Mouse (Mus musculus) stomach, embryonic 16.5 days (tissue): Measurements from ENCODE around the gene Lrrc59. TPM values are rescaled to one million over a fixed set of nuclear protein-coding genes. Genes with fewer than 3 reads are reported as not detected.

Source experiments
- ATAC-seq: fragments of 200-750 bp; cut with Nextera tagmentation; 2 replicates; pipeline ENCODE4 v1.8.0; 2017; ENCODE audit warnings: moderate number of reproducible peaks, moderate TSS enrichment; ENCODE audit not compliant: insufficient read depth, low FRiP score
- H3K27ac ChIP-seq: fragments of 300-500 bp; sonication (generic); 2 replicates; pipeline ENCODE4 v1.5.1; 2014; ENCODE audit warnings: low read length
- H3K27me3 ChIP-seq: fragments of 300-500 bp; sonication (generic); 2 replicates; pipeline ENCODE4 v1.6.1; 2014; ENCODE audit warnings: low read length, control low read depth, mixed read lengths; ENCODE audit not compliant: control insufficient read depth, insufficient read depth
- H3K36me3 ChIP-seq: fragments of 300-500 bp; sonication (generic); 2 replicates; pipeline ENCODE4 v1.6.1; 2014; ENCODE audit warnings: low read length; ENCODE audit not compliant: control insufficient read depth, insufficient read depth
- H3K4me1 ChIP-seq: fragments of 300-500 bp; sonication (generic); 2 replicates; pipeline ENCODE4 v1.6.1; 2014; ENCODE audit warnings: low read length, control low read depth, mixed read lengths; ENCODE audit not compliant: control insufficient read depth, insufficient read depth
- H3K4me2 ChIP-seq: fragments of 300-500 bp; sonication (generic); 2 replicates; pipeline ENCODE4 v1.6.1; 2014; ENCODE audit warnings: low read depth, low read length, mixed read lengths
- H3K4me3 ChIP-seq: fragments of 300-500 bp; sonication (generic); replicated peaks from 2 replicates; pipeline ENCODE4 v1.5.1; 2014; ENCODE audit warnings: mild to moderate bottlenecking, low read length
- H3K9ac ChIP-seq: fragments of 300-500 bp; sonication (generic); 2 replicates; pipeline ENCODE4 v1.6.1; 2014; ENCODE audit warnings: low read length
- H3K9me3 ChIP-seq: fragments of 300-500 bp; sonication (generic); replicated peaks from 2 replicates; pipeline ENCODE4 v1.6.1; 2016; ENCODE audit warnings: low read length, control low read depth; ENCODE audit not compliant: control insufficient read depth
- WGBS: fragments of 180-500 bp; shearing (Covaris S2); extraction: QIAGEN DNeasy Blood & Tissue Kit; methylation state at CpG from one replicate; pipeline ENCODE4 v1.1.7; 2014; 5-methylcytosine and 5-hydroxymethylcytosine counted together
- polyA plus RNA-seq: library from polyadenylated mRNA; unstranded; fragments of >200 nt; fragmentation: Nextera tagmentation; extraction: Ambion mirVana; gene quantifications from 2 replicates; pipeline ENCODE4 v1.2.1, GENCODE M21; 2015

Gene Lrrc59
- polyA plus RNA-seq, 1 experiment from 2014 or later, result 218 TPM

- Histone ChIP-seq H3K27ac (peak within 1 kb of the TSS; percentile 21), H3K36me3 (no peaks in the 10 kb centered on the region), H3K4me2 (peak within 1 kb of the TSS; percentile 74), H3K9ac (peak within 1 kb of the TSS; percentile 75), H3K27me3 (no peaks in the 10 kb centered on the region), H3K4me3 (peak within 1 kb of the TSS; percentile 49), H3K9me3 (no peaks in the 10 kb centered on the region), H3K4me1 (peaks cover 6% of the 10 kb centered on the region)
- peak; percentile 91 for ATAC-seq
- 3% methylated on average over 41 of the region's 52 CpGs for WGBS
These were observed 28.0 kb upstream of the Lrrc59 start, which contains the start of gene Acsf2 for GRCm38 (mm10) chr11:94601321-94602281. Gene Acsf2 (minus strand): TSS chr11:94601871.

GRCm38 (mm10) chr11:94602356-94602955 lies 27.1 kb upstream of the Lrrc59 start:
- Histone ChIP-seq H3K27me3 (no peaks in the 10 kb centered on the region), H3K9me3 (no peaks in the 10 kb centered on the region), H3K4me2 (peak overlapping the region; percentile 74), H3K27ac (peak overlapping the region; percentile 21; the same call in 1 of the 2 replicates), H3K36me3 (no peaks in the 10 kb centered on the region), H3K4me3 (peak overlapping the region; percentile 49; the same call in 1 of the 2 replicates), H3K4me1 (peaks cover 6% of the 10 kb centered on the region), H3K9ac (peak overlapping the region; percentile 75)
- WGBS, result 66% methylated on average over 11 of the region's 11 CpGs
- ATAC-seq, result no peak

DNA sequence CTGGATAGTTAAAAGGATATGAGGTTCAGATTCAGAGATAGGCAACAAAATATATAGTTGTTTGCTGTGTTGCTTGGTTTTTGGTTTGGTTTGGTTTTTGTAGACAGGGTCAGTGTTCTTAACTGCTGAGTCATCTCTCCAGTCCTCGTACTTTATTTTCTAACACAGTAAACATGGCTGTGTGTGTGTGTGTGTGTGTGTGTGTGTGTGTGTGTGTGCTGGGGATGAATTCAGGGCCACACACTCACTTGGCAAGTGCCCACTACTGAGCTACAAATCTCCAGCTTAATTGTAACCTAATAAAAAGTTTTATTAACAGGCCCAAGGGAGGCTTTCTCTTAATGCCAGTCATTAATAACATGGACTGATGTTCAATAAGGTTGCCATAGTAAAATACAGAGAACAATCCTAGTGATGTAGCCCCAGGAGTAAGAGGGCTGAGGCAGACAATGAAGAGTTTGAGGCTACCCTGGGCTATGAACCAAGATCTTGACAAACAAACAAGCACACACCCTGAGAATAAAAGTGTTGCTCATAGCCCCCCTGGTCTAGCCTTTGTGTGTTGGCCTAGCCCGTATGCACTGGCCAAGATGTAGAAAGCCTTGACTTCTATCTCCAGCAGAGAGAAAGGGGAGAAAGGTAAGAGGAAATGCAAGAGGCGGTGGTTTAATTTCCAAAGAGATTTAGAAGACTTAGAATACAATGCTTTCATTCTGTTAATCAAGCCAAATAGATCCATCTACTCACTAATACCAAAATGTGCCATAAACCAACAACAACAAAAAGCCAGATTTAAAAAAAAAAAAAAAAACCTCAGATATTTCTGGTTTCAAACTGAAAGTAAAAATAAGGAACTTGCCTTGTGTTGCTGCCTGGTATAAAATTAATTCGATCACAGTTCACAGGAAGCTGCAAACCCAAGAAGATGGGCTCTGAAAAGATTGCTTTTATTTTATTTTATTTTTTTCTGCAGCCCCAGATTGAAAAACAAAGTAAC lies 18.5 kb upstream of the Lrrc59 start:
- ATAC-seq, result no peak
- Histone ChIP-seq H3K9ac (no peak overlapping the region), H3K27me3 (no peaks in the 10 kb centered on the region), H3K36me3 (no peaks in the 10 kb centered on the region), H3K9me3 (no peaks in the 10 kb centered on the region), H3K27ac (no peak overlapping the region), H3K4me3 (no peak overlapping the region), H3K4me2 (no peak overlapping the region), H3K4me1 (no peaks in the 10 kb centered on the region)
- WGBS, result 63% methylated on average over 4 of the region's 4 CpGs

DNA sequence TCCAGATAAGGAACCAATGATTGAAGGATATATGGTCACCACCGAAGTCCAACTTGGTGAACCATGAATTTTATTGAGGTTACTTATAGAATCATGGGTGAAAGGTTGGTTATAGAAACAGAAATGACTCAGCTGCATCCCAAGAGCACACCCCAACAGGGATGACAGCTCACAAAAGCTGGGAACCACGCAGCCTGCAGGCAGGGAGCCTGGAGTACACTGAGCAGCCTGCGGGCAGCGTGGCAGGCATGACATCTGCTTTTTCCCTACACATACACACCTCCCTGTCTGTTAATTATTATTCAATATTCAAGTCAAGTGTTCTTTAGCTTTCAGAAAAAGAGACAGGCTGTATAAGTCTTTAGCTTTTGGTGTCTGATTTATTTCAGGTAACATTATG lies 15.0 kb upstream of the Lrrc59 start:
- Histone ChIP-seq H3K27me3 (no peaks in the 10 kb centered on the region), H3K4me1 (no peaks in the 10 kb centered on the region), H3K36me3 (no peaks in the 10 kb centered on the region), H3K9me3 (no peaks in the 10 kb centered on the region), H3K4me3 (no peak overlapping the region), H3K27ac (no peak overlapping the region), H3K9ac (no peak overlapping the region), H3K4me2 (no peak overlapping the region)
- no peak for ATAC-seq
- 78% methylated on average over 4 of the region's 4 CpGs for WGBS

- no peak overlapping the region for H3K4me3 ChIP-seq
- no peak overlapping the region for H3K27ac ChIP-seq
- no peak for ATAC-seq
- H3K36me3 ChIP-seq, result no peaks in the 10 kb centered on the region
- H3K4me2 ChIP-seq, result no peak overlapping the region
- WGBS, result 32% methylated on average over 4 of the region's 4 CpGs
- H3K9ac ChIP-seq, result no peak overlapping the region
- no peaks in the 10 kb centered on the region for H3K4me1 ChIP-seq
- H3K9me3 ChIP-seq, result no peaks in the 10 kb centered on the region
- no peaks in the 10 kb centered on the region for H3K27me3 ChIP-seq
These were observed 14.1 kb upstream of the Lrrc59 start for GRCm38 (mm10) chr11:94615494-94615893.

GRCm38 (mm10) chr11:94617646-94618045 lies 11.9 kb upstream of the Lrrc59 start:
- Histone ChIP-seq H3K27ac (no peak overlapping the region), H3K4me1 (no peaks in the 10 kb centered on the region), H3K36me3 (no peaks in the 10 kb centered on the region), H3K9ac (no peak overlapping the region), H3K4me2 (no peak overlapping the region), H3K27me3 (no peaks in the 10 kb centered on the region), H3K4me3 (no peak overlapping the region), H3K9me3 (no peaks in the 10 kb centered on the region)
- WGBS, result 85% methylated on average over 2 of the region's 2 CpGs
- ATAC-seq, result no peak

- Histone ChIP-seq H3K9ac (no peak overlapping the region), H3K4me3 (no peak overlapping the region), H3K36me3 (no peaks in the 10 kb centered on the region), H3K4me2 (no peak overlapping the region), H3K27ac (no peak overlapping the region), H3K4me1 (no peaks in the 10 kb centered on the region), H3K27me3 (no peaks in the 10 kb centered on the region), H3K9me3 (no peaks in the 10 kb centered on the region)
- ATAC-seq, result no peak
- WGBS, result 59% methylated on average over 6 of the region's 6 CpGs
These were observed 8.7 kb upstream of the Lrrc59 start for GRCm38 (mm10) chr11:94620766-94621457.

- no peak overlapping the region for H3K27ac ChIP-seq
- no peak for ATAC-seq
- H3K9ac ChIP-seq, result no peak overlapping the region
- H3K9me3 ChIP-seq, result no peaks in the 10 kb centered on the region
- H3K36me3 ChIP-seq, result no peaks in the 10 kb centered on the region
- H3K4me1 ChIP-seq, result no peaks in the 10 kb centered on the region
- no peaks in the 10 kb centered on the region for H3K27me3 ChIP-seq
- no peak overlapping the region for H3K4me2 ChIP-seq
- no peak overlapping the region for H3K4me3 ChIP-seq
These were observed 8.1 kb upstream of the Lrrc59 start for GRCm38 (mm10) chr11:94621458-94621852.
